Mouse (Mus musculus) kidney, adult 8-10 months (tissue): Measurements from ENCODE around the gene Hap1.
"Not testable (repeated sequence)": the region's sequence is repeated elsewhere in the genome, so short reads cannot be mapped to it uniquely, and the experiment has no call there.

Source experiments
- DNase-seq, 2 experiments: peaks; one replicate each; pipeline ENCODE4 v3.0.0; 2022

Gene Hap1

DNA sequence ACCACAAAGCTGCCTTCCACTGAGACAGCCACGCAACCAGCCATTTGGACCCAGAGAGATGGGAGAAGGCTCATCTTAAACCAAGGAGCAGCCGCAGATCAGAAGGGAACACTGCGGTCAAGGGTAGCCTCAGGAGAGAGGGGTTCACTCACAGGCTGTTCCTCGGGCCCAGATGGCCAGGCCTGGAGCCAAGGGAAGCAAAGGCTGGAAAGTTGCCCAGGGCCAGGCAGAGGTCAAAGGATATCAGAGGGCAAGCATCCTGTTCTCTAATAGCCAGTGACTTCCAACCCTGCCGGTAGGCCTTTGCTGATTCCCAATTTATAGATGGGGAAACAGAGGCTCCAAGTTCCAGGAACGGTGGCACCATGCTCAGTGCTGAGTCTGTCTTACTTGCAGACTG is 32.7 kb upstream of the Hap1 start:
- peak; percentile 84 to 88 for DNase-seq

DNA sequence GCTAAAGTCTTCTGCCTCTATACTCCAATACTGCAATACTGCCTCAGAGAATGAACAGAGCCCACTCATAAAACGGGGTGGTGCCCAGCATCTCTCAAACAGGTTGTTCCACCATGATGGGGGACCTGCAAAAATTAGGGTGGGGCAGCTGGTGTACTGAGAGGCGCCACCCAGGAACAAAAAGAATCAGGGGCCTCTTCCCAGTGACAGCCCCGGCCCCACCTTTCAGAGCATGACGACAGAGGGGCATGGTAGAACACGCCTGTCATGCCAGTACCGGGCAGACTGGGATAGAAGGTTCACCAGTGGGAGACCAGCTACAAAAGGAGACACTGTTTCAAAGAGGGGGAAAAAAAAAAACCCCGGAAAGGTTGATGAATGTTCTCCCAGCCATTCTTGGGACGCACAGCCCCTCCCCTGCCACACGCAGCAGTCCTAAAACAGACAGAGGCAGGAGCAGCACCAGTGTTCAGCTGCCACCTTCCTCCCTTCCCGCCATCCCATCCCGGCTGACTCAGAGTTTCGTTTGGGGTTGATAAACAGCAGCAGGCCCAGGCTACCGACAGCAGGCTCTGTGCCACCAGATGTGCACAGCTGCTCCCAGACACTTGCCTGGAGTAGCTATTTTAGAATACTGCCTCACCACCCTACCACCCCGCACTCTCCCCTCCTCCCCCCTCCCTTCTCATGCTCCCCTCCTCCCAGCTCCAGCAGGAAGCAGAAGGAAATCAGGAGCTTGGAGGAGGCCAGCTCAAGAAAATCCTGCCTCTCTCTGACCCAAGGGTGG is 31.9 kb upstream of the Hap1 start:
- peak; percentile 52 to 66 for DNase-seq

- DNase-seq: no peak
Measured at GRCm38 (mm10) chr11:100387111-100387510, 31.2 kb upstream of the Hap1 start.

DNA sequence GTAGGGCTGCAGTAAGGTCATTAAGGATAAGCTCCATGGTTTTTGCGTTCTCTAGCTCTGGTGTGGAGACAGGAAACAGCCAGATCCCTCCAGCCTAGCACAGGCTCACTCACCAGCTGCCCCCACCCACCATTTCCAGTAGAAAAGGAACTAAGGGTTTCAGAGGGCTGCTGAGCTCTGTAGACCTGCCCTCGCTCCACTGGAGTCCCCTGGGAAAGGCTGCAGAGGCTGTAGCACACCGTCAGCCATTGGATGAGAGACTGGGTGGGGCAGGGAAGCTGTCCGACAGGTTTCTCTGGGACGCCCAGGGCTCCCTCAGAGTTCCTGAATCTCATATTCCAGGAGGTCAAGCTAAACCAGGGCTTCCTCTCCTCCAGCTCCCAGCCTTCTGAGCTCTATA is 30.7 kb upstream of the Hap1 start:
- peak; percentile 62 to 79 for DNase-seq

- DNase-seq: no peak
Measured at GRCm38 (mm10) chr11:100385016-100385415, 29.1 kb upstream of the Hap1 start.

- DNase-seq: no peak
Measured at GRCm38 (mm10) chr11:100382682-100383081, 26.8 kb upstream of the Hap1 start.

GRCm38 (mm10) chr11:100379311-100379710 is 23.4 kb upstream of the Hap1 start:
- DNase-seq: no peak

- DNase-seq: no peak
Measured at GRCm38 (mm10) chr11:100378446-100378845, 22.5 kb upstream of the Hap1 start.

DNA sequence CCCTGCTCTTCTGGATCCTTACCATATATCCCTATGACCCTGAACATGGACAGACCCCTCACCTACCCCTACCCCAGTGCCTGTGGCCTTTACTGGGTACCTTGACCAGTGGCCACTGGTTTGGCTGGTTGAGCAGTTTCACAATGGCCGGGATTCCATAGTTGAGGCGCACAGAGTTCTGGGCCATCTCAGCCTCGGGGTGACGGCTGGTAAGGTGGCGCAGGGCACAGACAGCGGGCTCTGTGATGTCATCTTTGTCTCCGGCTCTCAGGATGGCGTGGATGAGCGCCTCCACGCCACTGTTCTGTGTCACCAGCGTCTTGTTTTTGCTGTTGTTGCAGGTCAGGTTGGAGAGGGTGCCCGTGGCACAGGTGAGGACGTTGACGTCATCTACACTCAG is 22.1 kb upstream of the Hap1 start:
- DNase-seq: no peak

- no peak for DNase-seq
Measured at GRCm38 (mm10) chr11:100376746-100377389, 20.9 kb upstream of the Hap1 start.

- no peak for DNase-seq
Measured at GRCm38 (mm10) chr11:100376005-100376404, 20.1 kb upstream of the Hap1 start.

DNA sequence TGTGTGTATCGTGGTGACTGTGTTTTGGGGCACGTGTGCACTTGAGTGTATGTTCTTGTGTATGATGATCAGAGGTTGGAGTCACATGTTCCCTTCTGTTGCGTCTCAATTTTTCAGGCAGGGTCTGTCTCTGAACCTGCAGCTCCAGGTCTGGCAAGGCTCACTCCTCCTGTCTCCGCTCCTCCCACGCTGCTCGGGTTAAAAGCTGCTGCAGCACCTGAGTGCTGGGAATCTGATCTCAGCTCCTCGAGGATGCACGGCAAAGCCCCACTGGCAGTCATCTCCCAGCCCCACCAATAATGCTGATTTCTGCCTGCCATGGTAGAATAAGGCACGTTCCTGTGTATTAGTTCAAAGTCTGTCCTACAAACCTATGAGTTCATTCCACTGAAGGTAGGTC is 19.2 kb upstream of the Hap1 start:
- DNase-seq: no peak

DNA sequence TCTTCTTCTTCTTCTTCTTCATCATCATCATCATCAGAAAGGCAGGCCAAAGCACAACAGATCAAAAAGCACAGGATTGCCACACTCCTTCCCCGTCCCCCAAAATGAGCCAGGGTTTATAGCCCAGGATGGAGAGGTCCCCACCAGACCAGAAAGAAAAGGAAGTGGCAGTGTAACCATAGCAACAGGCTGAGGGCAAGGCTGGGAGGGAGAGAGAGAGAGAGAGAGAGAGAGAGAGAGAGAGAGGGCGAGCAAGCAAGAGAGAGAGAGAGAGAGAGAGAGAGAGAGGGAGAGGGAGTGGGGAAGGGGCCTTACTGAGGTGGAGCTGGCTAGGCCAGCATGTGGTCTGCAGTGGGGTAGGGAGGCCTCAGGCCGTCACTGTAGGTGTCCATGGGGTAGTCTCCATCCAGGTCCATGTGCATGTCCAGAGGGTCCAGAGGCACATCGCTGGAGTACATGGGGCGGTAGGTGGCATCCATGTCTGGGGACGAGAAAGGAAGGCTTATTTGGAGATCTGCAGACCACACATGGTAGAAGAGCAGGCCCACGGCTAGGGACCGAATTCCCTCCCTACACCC is 16.1 kb upstream of the Hap1 start:
- DNase-seq: no peak

DNA sequence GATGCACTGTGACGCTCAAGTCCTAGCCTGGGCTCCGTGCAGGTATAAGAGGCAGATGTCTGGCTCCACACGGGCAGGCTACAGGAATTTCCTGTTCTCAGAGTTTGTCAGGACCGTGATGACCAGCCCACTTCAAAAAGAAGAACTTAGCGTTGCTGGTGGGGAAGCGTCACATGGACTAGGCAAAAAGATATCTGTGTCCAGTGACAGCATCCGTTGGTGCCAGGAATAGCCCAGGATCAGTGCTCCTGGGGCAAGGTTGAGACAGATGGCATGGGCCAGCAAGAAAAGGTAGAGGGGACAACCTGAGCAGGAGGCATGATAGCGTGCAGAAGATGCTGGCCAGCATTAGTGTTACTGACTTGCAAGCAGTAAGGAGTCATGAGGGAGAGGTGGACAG is 13.9 kb upstream of the Hap1 start:
- DNase-seq: no peak

DNA sequence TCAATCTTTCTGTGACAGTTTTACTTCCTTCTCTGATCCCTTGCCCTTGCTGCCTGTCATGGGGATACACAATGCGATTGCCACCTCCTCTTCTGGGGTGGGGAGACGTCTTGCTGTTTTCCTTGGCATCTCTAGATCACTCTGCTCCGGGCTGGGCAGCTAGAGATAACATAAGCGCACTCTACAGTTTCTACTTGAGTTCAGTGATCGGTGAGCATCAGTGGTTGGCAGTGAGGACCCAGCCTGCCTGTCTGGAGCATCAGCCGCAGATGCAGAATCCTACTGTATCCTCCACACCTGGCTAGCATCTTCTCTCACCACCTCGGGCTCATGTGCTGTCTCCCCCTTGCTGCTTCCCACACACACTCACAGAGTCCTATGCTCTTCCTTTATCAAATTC is 13.2 kb upstream of the Hap1 start:
- no peak for DNase-seq

DNA sequence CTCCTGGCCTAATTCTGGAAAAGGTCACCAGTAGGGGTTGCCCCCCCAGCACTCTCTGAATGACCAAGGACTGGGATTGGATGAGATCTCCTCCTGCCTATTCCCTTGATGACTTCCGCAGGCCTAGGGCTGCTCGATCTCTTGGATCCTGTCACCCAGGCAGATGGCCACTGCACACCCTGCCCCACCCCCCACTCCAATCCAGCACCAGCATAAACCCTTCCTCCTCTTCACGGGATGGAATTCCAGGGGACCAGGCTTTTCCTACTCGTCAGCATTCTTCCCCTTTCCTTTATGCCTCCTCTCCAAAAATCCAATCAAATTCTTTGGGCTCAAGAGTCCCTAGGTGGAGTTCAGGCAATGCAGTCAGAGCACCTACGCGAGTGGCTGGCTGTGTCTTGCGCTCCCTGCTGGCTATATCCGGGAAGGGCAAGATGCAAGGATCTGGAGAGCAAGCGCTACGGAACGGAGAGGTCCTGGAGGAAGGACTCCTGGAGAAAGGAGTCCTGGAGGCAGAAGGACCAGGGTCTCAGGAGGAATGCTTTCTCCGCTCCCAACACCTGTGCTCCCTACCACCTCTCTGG is 7.1 kb upstream of the Hap1 start:
- DNase-seq: peak; percentile 54 to 82

DNA sequence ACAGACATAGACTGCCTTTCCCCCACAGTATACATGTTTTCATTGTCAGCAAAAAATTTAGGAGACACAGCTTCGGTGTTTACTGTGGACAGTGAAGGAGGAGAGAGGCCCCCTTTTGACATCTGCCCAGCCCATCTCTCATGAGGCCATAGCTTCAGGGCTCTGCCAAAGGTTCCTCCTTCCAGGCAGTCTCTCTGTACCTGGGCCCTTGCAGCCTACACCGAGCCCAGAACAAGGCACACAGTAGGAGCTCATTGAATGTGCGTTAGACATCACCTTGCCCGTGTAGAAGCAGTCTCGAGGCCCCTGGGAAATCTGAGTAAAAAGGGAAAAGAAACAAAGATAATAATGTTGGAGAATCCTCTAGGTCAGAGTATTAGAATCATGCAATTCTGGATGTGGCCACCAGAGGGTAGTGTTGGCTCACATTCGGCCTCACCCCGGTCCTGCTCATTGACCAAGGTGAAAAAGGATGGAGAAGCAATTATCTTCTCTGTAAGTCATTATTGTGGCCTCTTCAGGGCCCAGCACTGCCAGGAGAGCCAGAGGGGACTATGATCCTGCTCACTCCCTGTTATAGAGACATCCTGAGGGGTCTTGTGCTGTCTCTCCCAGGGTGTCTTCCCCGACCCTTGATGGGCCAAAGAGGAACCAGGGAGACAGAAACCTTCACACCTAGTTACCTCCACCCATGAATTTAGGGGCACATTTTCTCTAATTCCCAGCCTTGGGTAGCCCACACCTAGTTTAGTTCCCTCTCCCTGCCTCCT is 6.5 kb upstream of the Hap1 start:
- DNase-seq: peak; percentile 61 to 82

- DNase-seq: not testable (repeated sequence)
Measured at GRCm38 (mm10) chr11:100361059-100361458, 5.1 kb upstream of the Hap1 start.

- no peak for DNase-seq
Measured at GRCm38 (mm10) chr11:100360175-100360574, 4.2 kb upstream of the Hap1 start.

DNA sequence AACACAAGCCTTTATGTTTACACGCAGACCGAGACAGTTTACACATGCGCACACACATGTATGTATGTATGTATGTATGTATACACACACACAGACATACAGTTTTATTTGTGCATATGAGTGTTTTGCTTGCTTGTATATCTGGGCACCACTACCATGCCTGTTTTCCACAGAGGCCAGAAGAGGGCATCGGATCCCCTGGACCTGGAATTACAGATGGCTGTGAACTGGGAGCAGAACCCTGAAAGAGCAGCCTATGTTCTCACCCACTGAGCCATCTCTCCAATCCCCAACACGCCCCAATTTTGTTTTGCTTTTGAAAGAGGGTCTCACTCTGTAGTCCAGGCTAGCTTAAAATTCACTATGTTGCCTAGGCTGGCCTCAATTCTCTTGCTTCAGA is 1.5 kb upstream of the Hap1 start:
- no peak for DNase-seq

GRCm38 (mm10) chr11:100356819-100357211 is 887 bp upstream of the Hap1 start:
- DNase-seq: no peak

DNA sequence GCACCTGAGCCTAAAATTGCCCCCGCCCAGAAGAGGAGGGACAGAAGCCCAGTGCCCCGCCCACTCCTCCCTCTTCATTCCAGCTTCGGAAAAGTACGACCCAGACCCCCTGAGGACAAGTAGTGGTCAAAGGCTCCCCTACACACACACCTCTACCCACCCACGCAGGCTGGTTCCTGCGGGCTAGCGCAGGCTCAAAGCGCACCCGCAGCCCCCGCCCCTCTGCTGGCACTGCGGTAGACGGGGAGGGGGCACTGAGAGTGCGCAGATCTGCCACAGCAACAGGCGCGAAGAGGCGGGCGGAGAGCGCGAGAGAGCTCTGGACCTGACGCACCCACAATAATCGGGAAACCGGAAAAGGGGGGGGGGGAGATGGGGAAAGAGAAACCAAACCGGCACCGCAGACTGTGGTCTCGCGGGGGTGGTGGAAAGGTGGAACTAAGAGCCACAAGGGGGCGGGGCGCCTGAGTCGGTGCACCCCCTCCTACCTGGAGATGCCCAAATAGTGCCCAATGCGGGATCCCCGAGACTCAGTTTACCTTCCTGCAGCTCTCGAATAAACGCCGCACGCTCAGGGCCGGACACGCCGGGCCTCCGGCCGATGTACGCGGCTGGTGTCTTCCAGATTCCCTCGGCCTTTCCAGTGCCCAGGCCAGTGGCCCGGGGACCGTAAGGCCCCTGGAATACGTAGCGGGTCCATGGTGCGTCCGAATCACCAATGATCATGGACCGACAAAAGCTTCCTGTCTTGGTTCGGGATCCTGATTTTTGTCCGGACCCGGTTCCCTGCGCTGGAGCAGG is 577 bp downstream of the Hap1 start:
- peak in 1 of 2 experiments; percentile 33 for DNase-seq
